Comparison of ENCODE assay signal across 8 mouse cellular contexts in genomic region chr3:145650298-145651011, GRCm38 (mm10). TPM values are rescaled to one million over a fixed set of nuclear protein-coding genes. Genes with fewer than 3 reads are reported as not detected.
A peak's percentile ranks its signal among the peaks of the same experiment; 100 is the strongest.
DNase-seq lines count a peak whose midpoint lies in the region; ATAC-seq lines count a peak whose summit lies in the region.

No protein-coding gene starts in this region.

- peak overlapping the region; percentile 80 for H3K4me3 ChIP-seq in embryonic facial prominence, embryonic 10.5 days
- H3K4me3 ChIP-seq in heart, embryonic 11.5 days (ENCODE audit: low read depth, low read length) = peak overlapping the region; percentile 89
- peak overlapping the region; percentile 55 for H3K4me3 ChIP-seq in kidney, embryonic 15.5 days (replicated peaks)

- H3K9me3 ChIP-seq in embryonic facial prominence, embryonic 10.5 days = no peaks in the 10 kb centered on the region
- H3K9me3 ChIP-seq in heart, embryonic 11.5 days (replicated peaks; ENCODE audit: control insufficient read depth, low read length) = no peaks in the 10 kb centered on the region
- no peaks in the 10 kb centered on the region for H3K9me3 ChIP-seq in kidney, embryonic 15.5 days (replicated peaks)

- peak overlapping the region; percentile 97 for H3K9ac ChIP-seq in heart, embryonic 11.5 days (ENCODE audit: low read depth, low read length)
- peak overlapping the region; percentile 61; the same call in 1 of the 2 replicates for H3K9ac ChIP-seq in kidney, embryonic 15.5 days

- ATAC-seq in heart, embryonic 11.5 days (replicated peaks; ENCODE audit: insufficient number of reproducible peaks, low FRiP score, low TSS enrichment) = no peak
- peak; percentile 37 for ATAC-seq in kidney, embryonic 15.5 days (replicated peaks; ENCODE audit: low FRiP score)
- ATAC-seq in activated CD4-positive, CD25-positive, alpha-beta regulatory T cell, adult 4 months = no peak
- no peak for ATAC-seq in cerebellum, adult (ENCODE audit: insufficient number of reproducible peaks, low FRiP score, low TSS enrichment)

- H3K4me1 ChIP-seq in embryonic facial prominence, embryonic 10.5 days = peaks cover 78% of the 10 kb centered on the region
- peaks cover 42% of the 10 kb centered on the region for H3K4me1 ChIP-seq in heart, embryonic 11.5 days (ENCODE audit: control insufficient read depth, insufficient read depth, low read length)
- peaks cover 69% of the 10 kb centered on the region for H3K4me1 ChIP-seq in kidney, embryonic 15.5 days

- H3K27me3 ChIP-seq in embryonic facial prominence, embryonic 10.5 days (replicated peaks; ENCODE audit: low read depth, poor library complexity, severe bottlenecking) = peaks cover 32% of the 10 kb centered on the region
- no peaks in the 10 kb centered on the region for H3K27me3 ChIP-seq in heart, embryonic 11.5 days (ENCODE audit: control insufficient read depth, insufficient read depth, low read length)
- H3K27me3 ChIP-seq in kidney, embryonic 15.5 days = no peaks in the 10 kb centered on the region

- H3K27ac ChIP-seq in embryonic facial prominence, embryonic 10.5 days (replicated peaks) = peak overlapping the region; percentile 95
- peak overlapping the region; percentile 95 for H3K27ac ChIP-seq in heart, embryonic 11.5 days (ENCODE audit: low read depth, low read length)
- peak overlapping the region; percentile 93 for H3K27ac ChIP-seq in kidney, embryonic 15.5 days

- peaks cover 13% of the 10 kb centered on the region for H3K36me3 ChIP-seq in embryonic facial prominence, embryonic 10.5 days (replicated peaks)
- H3K36me3 ChIP-seq in heart, embryonic 11.5 days (ENCODE audit: control insufficient read depth, insufficient read depth, low read length) = 0 out of 2 replicates have a peak, but pooled peaks cover 5% of the 10 kb centered on the region
- peaks cover 15% of the 10 kb centered on the region for H3K36me3 ChIP-seq in kidney, embryonic 15.5 days

- under 1% methylated on average over 18 of the region's 18 CpGs for WGBS in embryonic facial prominence, embryonic 10.5 days
- WGBS in heart, embryonic 11.5 days (ENCODE audit: insufficient replicate concordance) = 1% methylated on average over 18 of the region's 18 CpGs
- WGBS in kidney, embryonic 15.5 days = under 1% methylated on average over 18 of the region's 18 CpGs

- peak; percentile 90 for DNase-seq in Muller cell, postnatal 12 days (ENCODE audit: inconsistent ontology term)
- DNase-seq in embryonic facial prominence, embryonic 10.5 days (ENCODE audit: low spot score) = peak; percentile 71
- peak; percentile 70 for DNase-seq in lung, postnatal 14 days
- DNase-seq in frontal cortex, postnatal 14 days (ENCODE audit: low spot score in 2 of 2) = no peak

- H3K4me2 ChIP-seq in heart, embryonic 11.5 days = peak overlapping the region; percentile 80
- H3K4me2 ChIP-seq in kidney, embryonic 15.5 days = peak overlapping the region; percentile 94

RNA-seq across cellular contexts. Expression of gene Ccn1, which starts 0.7 kb away (rescaled TPM):
- 40.2 and 42.2 TPM in 2 replicates for polyA plus RNA-seq in embryonic facial prominence, embryonic 10.5 days (2016; fragmentation: Nextera tagmentation; extraction: Ambion mirVana)
- 55.6 and 61.9 TPM in 2 replicates for polyA plus RNA-seq in heart, embryonic 11.5 days (2014; fragmentation: Nextera tagmentation; extraction: Ambion mirVana)
- polyA plus RNA-seq in kidney, embryonic 15.5 days (2015; fragmentation: Nextera tagmentation; extraction: Ambion mirVana) = 67.7 and 68.6 TPM in 2 replicates
- not detected for polyA plus RNA-seq in activated CD4-positive, CD25-positive, alpha-beta regulatory T cell, adult 4 months (2017; shearing (Covaris generic))

Comparison
In these comparisons a context has a peak if more than half of its experiments do, and no peak if none do; other contexts are left out.
1. DNase-seq: peak in Muller cell, postnatal 12 days (single experiment), embryonic facial prominence, embryonic 10.5 days (single experiment) and lung, postnatal 14 days (single experiment); none in frontal cortex, postnatal 14 days (0 of 2).
2. RNA of gene Ccn1, which starts 0.7 kb away (polyA plus RNA-seq): 67.7 to 68.6 TPM in kidney, embryonic 15.5 days, 55.6 to 61.9 TPM in heart, embryonic 11.5 days and 40.2 to 42.2 TPM in embryonic facial prominence, embryonic 10.5 days; not detected in activated CD4-positive, CD25-positive, alpha-beta regulatory T cell, adult 4 months; every median in the first group is over 10 times any median in the second.
3. Peak in every context shown above with its lines, with median percentiles within 50 percentile points of each other: H3K27ac ChIP-seq and H3K4me3 ChIP-seq.